Mouse (Mus musculus): Measurements from ENCODE around the gene Gm29866.
"Not testable (repeated sequence)": the region's sequence is repeated elsewhere in the genome, so short reads cannot be mapped to it uniquely, and the experiment has no call there.

Gm29866 gene

DNA sequence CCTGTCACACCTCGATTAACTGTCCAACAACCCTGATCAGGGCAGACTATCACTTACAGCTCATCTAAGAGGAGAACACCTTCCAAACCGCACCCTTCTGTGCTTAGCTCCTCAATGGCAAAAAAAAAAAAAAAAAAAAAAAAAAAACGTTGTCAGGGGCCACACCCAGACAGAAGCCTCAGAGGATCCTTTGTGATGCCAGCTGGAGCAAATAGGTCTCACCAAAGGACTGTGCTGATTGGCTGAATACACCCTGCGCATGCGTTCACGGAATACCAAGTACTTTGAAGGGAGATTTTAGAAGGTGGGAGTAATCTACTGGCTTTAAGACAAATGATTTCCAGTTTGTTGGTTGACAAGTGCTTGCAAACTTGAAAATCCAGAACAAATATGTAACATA lies at the start of gene Gm29866:
Gene Gm29866 (minus strand): TSS at position 101 of the 400 bp plus-strand sequence.
- in situ Hi-C loops (cut with MboI; ENCODE audit: low pct_unique_long_range_greater_than_20kb in 1 of 2, low sequenced_read_pairs in 2 of 2, unreplicated experiment in 1 of 2), result not testable (repeated sequence)

Data from mouse embryonic stem cell (cell line).